Mouse (Mus musculus) heart, postnatal 0 days (tissue): ENCODE results near the gene Hnrnpul2.

Source experiments
- CTCF ChIP-seq: IDR thresholded peaks from 2 replicates; pipeline ENCODE4 v1.5.1; 2016; ENCODE audit warnings: antibody characterized with exemption, control low read depth, low read depth
- EP300 ChIP-seq: IDR thresholded peaks from 2 replicates; pipeline ENCODE4 v1.6.1; 2016; ENCODE audit warnings: antibody characterized with exemption, low read depth

- TF ChIP-seq CTCF (no peak), EP300 (no peak)
These were observed 55.2 kb downstream of the Hnrnpul2 start for GRCm38 (mm10) chr19:8875031-8875430.
